Mouse (Mus musculus): ENCODE measurements around the gene Rab17.

Gene Rab17

GRCm38 (mm10) chr1:90969347-90969784 is at the start of gene Rab17:
Gene Rab17 (minus strand): TSS chr1:90969661.
- no peak for DNase-seq

GRCm38 (mm10) chr1:91017111-91017758 is 47.8 kb upstream of the Rab17 start:
- peak; percentile 15 to 18 for DNase-seq

- DNase-seq, result no peak
These were observed 46.1 kb upstream of the Rab17 start for GRCm38 (mm10) chr1:91015571-91015970.

- no peak for DNase-seq
These were observed 44.3 kb upstream of the Rab17 start for GRCm38 (mm10) chr1:91013803-91014202.

GRCm38 (mm10) chr1:91011336-91011735 is 41.9 kb upstream of the Rab17 start:
- DNase-seq, result no peak

GRCm38 (mm10) chr1:91010716-91011115 is 41.3 kb upstream of the Rab17 start:
- no peak for DNase-seq

GRCm38 (mm10) chr1:91010216-91010615 is 40.8 kb upstream of the Rab17 start:
- no peak for DNase-seq

- DNase-seq, result no peak
These were observed 39.8 kb upstream of the Rab17 start for GRCm38 (mm10) chr1:91009266-91009665.

- no peak for DNase-seq
These were observed 39.3 kb upstream of the Rab17 start for GRCm38 (mm10) chr1:91008746-91009145.

- DNase-seq, result no peak
These were observed 38.8 kb upstream of the Rab17 start for GRCm38 (mm10) chr1:91008147-91008682.

GRCm38 (mm10) chr1:91006708-91007107 is 37.2 kb upstream of the Rab17 start:
- no peak for DNase-seq

- no peak for DNase-seq
These were observed 36.6 kb upstream of the Rab17 start for GRCm38 (mm10) chr1:91006037-91006436.

- no peak for DNase-seq
These were observed 34.2 kb upstream of the Rab17 start for GRCm38 (mm10) chr1:91003522-91004253.

GRCm38 (mm10) chr1:91002641-91003040 is 33.2 kb upstream of the Rab17 start:
- DNase-seq, result no peak

- no peak for DNase-seq
These were observed 32.5 kb upstream of the Rab17 start for GRCm38 (mm10) chr1:91001871-91002539.

GRCm38 (mm10) chr1:91001101-91001500 is 31.6 kb upstream of the Rab17 start:
- DNase-seq, result no peak

GRCm38 (mm10) chr1:90999911-91000601 is 30.6 kb upstream of the Rab17 start:
- DNase-seq, result no peak

- DNase-seq, result no peak
These were observed 29.6 kb upstream of the Rab17 start for GRCm38 (mm10) chr1:90998891-90999611.

- peak; percentile 47 to 54 for DNase-seq
These were observed 28.9 kb upstream of the Rab17 start, which contains the start of gene Lrrfip1 for GRCm38 (mm10) chr1:90998268-90998890. Gene Lrrfip1 (plus strand): TSS chr1:90998737.

GRCm38 (mm10) chr1:90997641-90998040 is 28.2 kb upstream of the Rab17 start:
- no peak for DNase-seq

GRCm38 (mm10) chr1:90997136-90997535 is 27.7 kb upstream of the Rab17 start:
- DNase-seq, result no peak

- DNase-seq, result no peak
These were observed 26.5 kb upstream of the Rab17 start for GRCm38 (mm10) chr1:90995916-90996315.

All from cerebellum, postnatal 36 days (tissue).